Mouse (Mus musculus): ENCODE measurements at regions not wholly inside any gene's neighbourhood (a gene's known extent, or its start where the extent isn't known, plus 50 kb on each side); places are given as distances from the start of the nearest gene placed in this dataset.

DNA sequence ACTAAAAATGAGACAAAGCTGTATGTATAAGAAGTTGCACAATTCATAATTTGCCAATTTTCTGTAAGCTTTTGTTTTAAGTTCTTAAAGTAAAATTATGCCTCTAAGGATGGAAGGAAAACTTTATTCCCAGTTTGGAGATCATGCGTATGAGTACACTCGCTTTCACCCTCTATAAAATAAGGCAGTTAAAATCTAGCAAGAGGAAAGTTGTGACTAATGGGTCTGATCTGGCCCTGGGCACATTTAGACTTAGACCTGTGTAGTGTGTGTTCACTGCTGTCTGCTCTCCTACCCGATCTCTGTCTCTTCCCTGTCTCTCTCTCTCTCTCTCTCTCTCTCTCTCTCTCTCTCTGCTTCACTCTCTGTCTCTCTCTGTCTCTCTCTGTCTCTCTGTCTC lies 51.9 kb upstream of the Daam1 start:
- DNase-seq (ENCODE audit: low spot score in 2 of 2) = no peak

DNA sequence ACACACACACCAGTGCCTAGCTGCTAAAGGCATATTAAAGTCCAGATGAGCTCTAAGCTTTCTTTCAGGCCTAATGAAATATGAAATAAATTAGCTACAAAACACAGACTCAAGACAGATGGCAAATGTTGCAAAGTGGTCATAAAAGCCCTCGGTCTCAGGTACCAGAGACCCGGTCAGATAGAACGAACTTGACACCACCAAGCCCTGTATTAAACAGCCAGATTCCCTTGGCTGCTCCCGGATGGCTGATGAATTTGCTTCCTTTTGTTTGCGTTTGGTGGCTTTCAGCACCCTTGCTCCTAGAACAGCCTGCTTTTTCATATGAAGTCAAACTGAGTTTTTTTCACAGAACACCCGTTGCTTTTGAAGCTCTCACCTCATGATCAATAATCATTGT lies 51.5 kb upstream of the Daam1 start:
- no peak for DNase-seq (ENCODE audit: low spot score in 2 of 2)
